Mouse (Mus musculus) CH12F3 (cell line): ENCODE data around the gene Tsen54.

Source experiments
- in situ Hi-C: fragments of 300-500 bp; cut with MboI; formaldehyde crosslinking; loops from 2 replicates; pipeline ENCODE4 v1.14.3; 2020; ENCODE audit warnings: low sequenced_read_pairs

The Tsen54 gene

DNA sequence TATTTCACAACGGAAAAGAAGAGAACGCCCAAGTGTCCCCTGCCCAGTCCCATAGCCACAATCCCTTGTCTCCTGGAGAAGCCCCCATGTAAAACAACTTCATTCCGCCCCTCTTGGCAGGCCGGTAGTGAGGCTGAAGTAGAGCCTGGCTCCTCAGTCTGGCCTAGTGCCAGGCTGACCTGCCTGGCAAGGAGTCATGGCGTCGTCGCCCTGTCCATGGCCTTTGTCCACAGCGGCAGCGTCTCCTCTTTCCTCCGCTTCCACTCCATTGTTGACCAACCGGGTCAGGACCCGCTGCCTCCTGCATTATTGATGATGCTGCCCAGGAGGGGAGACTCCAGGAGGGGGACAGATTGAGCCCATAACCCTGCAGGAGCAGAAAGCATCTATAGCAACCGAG, 43.4 kb downstream of the Tsen54 start:
- in situ Hi-C loops = no loop called here

DNA sequence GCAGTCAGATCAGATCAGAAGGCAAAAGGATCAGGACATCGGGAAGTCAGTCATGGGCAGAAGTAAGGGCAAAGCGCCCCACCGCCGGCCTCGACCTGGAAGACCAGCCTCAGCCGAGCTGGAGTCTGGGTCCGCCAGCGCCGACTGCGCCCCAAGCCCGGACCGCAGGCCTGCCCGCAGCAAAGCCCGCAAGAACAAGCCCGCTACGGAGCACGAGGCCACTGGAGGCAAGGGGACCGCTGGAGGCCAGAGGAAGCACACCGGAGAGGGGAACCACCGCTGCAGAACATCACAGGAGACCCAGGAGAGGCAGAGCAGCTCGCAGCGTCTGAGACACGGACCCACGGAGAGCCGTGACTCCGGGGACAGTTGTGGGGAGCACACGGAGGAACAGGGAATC, 43.8 kb downstream of the Tsen54 start, which contains the start of gene Myo15b:
Gene Myo15b (plus strand): TSS at position 53 of the 400 bp plus-strand sequence.
- in situ Hi-C loops = no loop called here

DNA sequence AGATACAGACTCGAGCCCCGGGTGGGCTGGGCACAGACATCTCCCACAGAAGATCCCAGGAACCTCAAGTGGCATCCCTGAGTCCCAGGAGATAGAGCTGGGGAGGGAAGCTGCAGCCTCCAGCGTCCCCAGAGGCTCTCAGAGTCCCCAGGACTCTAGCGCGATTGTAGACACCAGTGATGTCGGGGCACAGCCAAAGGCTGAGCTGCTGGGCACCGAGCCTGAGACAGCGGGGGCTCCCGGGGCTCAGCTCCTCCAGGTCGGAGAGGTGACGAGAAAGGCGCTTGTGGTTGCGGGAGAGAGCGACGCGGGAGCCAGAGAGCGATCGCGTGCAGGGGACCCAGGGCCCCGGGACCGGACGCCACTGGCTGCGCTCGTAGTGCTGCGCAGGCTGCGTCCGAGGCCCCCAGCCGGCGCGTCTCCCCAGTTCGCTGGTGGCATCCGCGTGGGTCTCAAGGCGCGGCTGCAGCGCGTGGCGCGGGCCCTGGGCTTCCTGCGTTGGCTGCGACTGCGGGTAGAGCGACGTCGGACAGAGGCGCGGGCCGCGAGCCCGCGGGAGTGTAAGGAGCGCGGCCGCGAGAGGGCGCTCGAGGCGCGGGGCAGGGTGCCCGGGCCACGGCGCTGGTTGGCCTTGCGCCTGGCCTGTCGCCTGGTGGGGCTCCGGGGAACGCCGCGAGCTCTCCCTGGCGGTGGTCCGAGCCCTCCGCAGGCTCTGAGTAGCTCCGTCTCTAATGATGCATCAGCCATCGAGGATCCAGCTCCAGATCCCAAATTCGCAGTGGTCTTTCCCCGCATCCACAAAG, 44.8 kb downstream of the Tsen54 start:
- in situ Hi-C loops = no loop called here

DNA sequence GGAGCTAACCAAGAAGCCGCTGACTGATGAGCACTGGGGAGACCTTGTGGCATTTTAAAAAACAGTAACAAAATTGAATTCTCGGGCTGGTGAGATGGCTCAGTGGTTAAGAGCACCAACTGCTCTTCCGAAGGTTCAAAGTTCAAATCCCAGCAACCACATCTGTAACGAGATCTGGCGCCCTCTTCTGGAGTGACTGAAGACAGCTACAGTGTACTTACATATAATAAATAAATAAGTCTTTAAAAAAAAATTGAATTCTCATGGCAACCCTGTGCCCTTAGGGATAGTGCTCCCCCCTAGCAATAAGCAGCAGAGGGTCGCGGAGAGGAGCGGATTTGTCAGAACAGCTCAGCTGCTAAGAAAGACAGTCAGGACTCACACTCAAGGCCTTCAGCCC, 49.4 kb downstream of the Tsen54 start:
- in situ Hi-C loops = no loop called here

DNA sequence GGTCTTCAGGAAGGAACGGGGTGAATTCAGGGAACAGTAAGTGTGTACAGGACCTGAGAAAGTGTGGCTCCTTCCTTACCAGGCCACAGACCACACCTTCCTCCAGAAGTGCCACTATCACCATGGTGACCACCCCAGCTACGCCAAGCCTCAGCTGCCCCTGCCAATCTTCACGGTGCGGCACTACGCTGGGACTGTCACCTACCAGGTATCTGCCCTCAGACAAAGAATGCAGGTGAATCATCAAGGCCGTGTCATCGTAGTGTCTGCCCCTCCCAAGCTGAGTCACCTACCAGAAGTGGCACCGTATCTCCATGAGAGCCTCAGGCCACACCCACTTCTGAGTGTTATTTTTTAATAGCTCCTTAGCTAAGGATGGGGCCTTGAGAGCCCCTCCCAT, 54.9 kb downstream of the Tsen54 start:
- in situ Hi-C loops = no loop called here

DNA sequence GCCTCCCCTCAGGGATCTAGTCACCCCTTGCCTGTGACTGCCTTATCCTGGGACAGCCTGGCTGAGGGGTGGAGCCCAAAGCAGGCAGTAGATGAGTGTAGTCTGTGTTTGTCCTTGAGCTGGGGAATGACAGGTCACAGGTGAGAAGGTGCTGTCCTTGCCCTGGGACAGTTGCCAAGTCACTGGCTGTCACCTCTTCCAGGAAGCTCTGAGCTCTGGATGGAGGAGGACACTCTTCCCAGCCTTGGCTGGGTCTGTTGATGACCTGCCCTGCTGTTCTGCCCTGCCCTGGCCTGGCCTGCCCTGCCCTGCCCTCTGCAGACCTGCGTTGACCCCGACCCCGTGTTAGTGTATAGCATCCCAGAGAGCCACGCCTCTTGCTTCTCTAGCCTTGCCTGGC, 57.9 kb downstream of the Tsen54 start:
- in situ Hi-C loops = no loop called here
